Mouse (Mus musculus) olfactory bulb, adult 2 months (tissue): ENCODE measurements around the gene Ddx47. TPM values are rescaled to one million over a fixed set of nuclear protein-coding genes. Genes with fewer than 3 reads are reported as not detected.
A peak's percentile ranks its signal among the peaks of the same experiment; 100 is the strongest.

Source experiments
- H3K27ac ChIP-seq: fragments of 200-500 bp; 2 replicates; pipeline ENCODE4 v1.5.1; 2012; ENCODE audit warnings: low read depth, low read length; ENCODE audit not compliant: insufficient read depth
- H3K4me1 ChIP-seq: fragments of 200-500 bp; 2 replicates; pipeline ENCODE4 v1.6.1; 2012; ENCODE audit warnings: low read length; ENCODE audit not compliant: control insufficient read depth, insufficient read depth
- H3K4me3 ChIP-seq: fragments of 200-500 bp; 2 replicates; pipeline ENCODE4 v1.5.1; 2012; ENCODE audit warnings: mild to moderate bottlenecking, low read depth, low read length, moderate library complexity; ENCODE audit not compliant: insufficient read depth
- CTCF ChIP-seq: fragments of 200-500 bp; IDR thresholded peaks from 2 replicates; pipeline ENCODE4 v1.5.1; 2012; ENCODE audit warnings: low read depth, mild to moderate bottlenecking, low read length, moderate library complexity; ENCODE audit not compliant: insufficient read depth
- POLR2A ChIP-seq: fragments of 200-500 bp; IDR thresholded peaks from 2 replicates; pipeline ENCODE4 v1.6.1; 2012; ENCODE audit warnings: mild to moderate bottlenecking, low read depth, low read length, moderate library complexity; ENCODE audit not compliant: insufficient read depth
- WGBS: fragments of 180-500 bp; shearing (Covaris S2); methylation state at CpG from one replicate; pipeline ENCODE4 v1.1.7; 2018; 5-methylcytosine and 5-hydroxymethylcytosine counted together
- polyA plus RNA-seq: library from polyadenylated mRNA; stranded (reverse); fragments of >200 nt; gene quantifications from 2 replicates; pipeline ENCODE4 v1.2.4, GENCODE M21; 2012; ENCODE audit warnings: low replicate concordance; ENCODE audit not compliant: missing spikeins, insufficient read depth, insufficient read length

Gene Ddx47
- polyA plus RNA-seq, 1 experiment: not detected

- TF ChIP-seq POLR2A (no peak), CTCF (no peak)
- Histone ChIP-seq H3K4me3 (no peak overlapping the region), H3K4me1 (peaks cover 5% of the 10 kb centered on the region), H3K27ac (no peak overlapping the region)
- whole genome bisulfite sequencing: 90% methylated on average over 3 of the region's 3 CpGs
Measured at GRCm38 (mm10) chr6:135053789-135054188, 42.4 kb downstream of the Ddx47 start.

- no peaks in the 10 kb centered on the region for H3K4me1 ChIP-seq
- no peak overlapping the region for H3K4me3 ChIP-seq
- H3K27ac ChIP-seq: no peak overlapping the region
- WGBS: 79% methylated on average over 4 of the region's 4 CpGs
- TF ChIP-seq POLR2A (no peak), CTCF (no peak)
Measured at GRCm38 (mm10) chr6:135055882-135056281, 44.5 kb downstream of the Ddx47 start.

- TF ChIP-seq CTCF: no peak
- TF ChIP-seq POLR2A: no peak
- Histone ChIP-seq H3K27ac (no peak overlapping the region), H3K4me1 (peaks cover 8% of the 10 kb centered on the region; the same call in 1 of the 2 replicates), H3K4me3 (no peak overlapping the region)
- 97% methylated on average over 4 of the region's 4 CpGs for WGBS
Measured at GRCm38 (mm10) chr6:135060728-135061127, 49.3 kb downstream of the Ddx47 start.

GRCm38 (mm10) chr6:135064621-135065020 is 53.2 kb downstream of the Ddx47 start:
- WGBS: 94% methylated on average over 12 of the region's 12 CpGs
- H3K4me3 ChIP-seq: no peak overlapping the region
- H3K4me1 ChIP-seq: peaks cover 8% of the 10 kb centered on the region; the same call in 1 of the 2 replicates
- TF ChIP-seq POLR2A: no peak
- TF ChIP-seq CTCF: no peak
- H3K27ac ChIP-seq: no peak overlapping the region

- Histone ChIP-seq H3K27ac (no peak within 1 kb of the TSS), H3K4me3 (peak within 1 kb of the TSS; percentile 26), H3K4me1 (peaks cover 8% of the 10 kb centered on the region; the same call in 1 of the 2 replicates)
- TF ChIP-seq POLR2A (no peak), CTCF (no peak)
- 4% methylated on average over 44 of the region's 44 CpGs for WGBS
Measured at GRCm38 (mm10) chr6:135065236-135065957, 54.0 kb downstream of the Ddx47 start, which contains the start of gene Gprc5a. Gene Gprc5a (plus strand): TSS chr6:135065651.

GRCm38 (mm10) chr6:135066795-135067445 is 55.5 kb downstream of the Ddx47 start:
- 91% methylated on average over 6 of the region's 6 CpGs for WGBS
- no peak overlapping the region for H3K27ac ChIP-seq
- TF ChIP-seq CTCF: no peak
- TF ChIP-seq POLR2A: no peak
- H3K4me1 ChIP-seq: peaks cover 8% of the 10 kb centered on the region; the same call in 1 of the 2 replicates
- no peak overlapping the region for H3K4me3 ChIP-seq

GRCm38 (mm10) chr6:135068221-135068620 is 56.8 kb downstream of the Ddx47 start:
- no peak overlapping the region for H3K4me3 ChIP-seq
- TF ChIP-seq POLR2A (no peak), CTCF (no peak)
- WGBS: 91% methylated on average over 5 of the region's 5 CpGs

GRCm38 (mm10) chr6:135069856-135070255 is 58.4 kb downstream of the Ddx47 start:
- Histone ChIP-seq H3K4me3 (no peak overlapping the region), H3K4me1 (peaks cover 8% of the 10 kb centered on the region; the same call in 1 of the 2 replicates), H3K27ac (no peak overlapping the region)
- WGBS: 79% methylated on average over 6 of the region's 6 CpGs
- TF ChIP-seq POLR2A (no peak), CTCF (no peak)

More at GRCm38 (mm10) chr6:135068221-135068620, 56.8 kb downstream of the Ddx47 start:
- H3K27ac ChIP-seq: no peak overlapping the region
- peaks cover 8% of the 10 kb centered on the region; the same call in 1 of the 2 replicates for H3K4me1 ChIP-seq

GRCm38 (mm10) chr6:135070347-135070746 is 58.9 kb downstream of the Ddx47 start:
- Histone ChIP-seq H3K4me1 (peaks cover 4% of the 10 kb centered on the region; the same call in 1 of the 2 replicates), H3K27ac (no peak overlapping the region), H3K4me3 (no peak overlapping the region)
- no peak for TF ChIP-seq POLR2A
- TF ChIP-seq CTCF: no peak
- 96% methylated on average over 2 of the region's 2 CpGs for whole genome bisulfite sequencing

Other genes starting within 250 kb of the Ddx47 start
- gene Dusp16, start 219.0 kb upstream of the Ddx47 start, polyA plus RNA-seq: not detected in 2 replicates
- gene Crebl2, start 181.5 kb upstream of the Ddx47 start, polyA plus RNA-seq: not detected in 2 replicates
- not detected in 2 replicates for gene Gpr19, start 113.0 kb upstream of the Ddx47 start, polyA plus RNA-seq
- gene Cdkn1b, start 91.2 kb upstream of the Ddx47 start, polyA plus RNA-seq: 69.9 TPM in 1 of 2 replicates, not detected in the other
- gene Apold1, start 29.9 kb upstream of the Ddx47 start, polyA plus RNA-seq: not detected in 2 replicates
- not detected in 2 replicates for gene Gprc5a, start 54.0 kb downstream of the Ddx47 start, polyA plus RNA-seq
- not detected in 2 replicates for gene Gprc5d, start 106.7 kb downstream of the Ddx47 start, polyA plus RNA-seq
- 357 TPM in 1 of 2 replicates, not detected in the other for gene Fam234b, start 186.4 kb downstream of the Ddx47 start, polyA plus RNA-seq
- gene Hebp1, start 186.4 kb downstream of the Ddx47 start, polyA plus RNA-seq: not detected in 2 replicates
- gene Gsg1, start 242.7 kb downstream of the Ddx47 start, polyA plus RNA-seq: not detected in 2 replicates